Mouse (Mus musculus) ovary, postnatal 14 days (tissue): ENCODE measurements around the gene Nhej1.
A peak's percentile ranks its signal among the peaks of the same experiment; 100 is the strongest.

Source experiments
- DNase-seq: peaks from one replicate; pipeline ENCODE4 v3.0.0; 2022; ENCODE audit warnings: low spot score

Nhej1 gene

GRCm38 (mm10) chr1:74935402-74935801 lies 189.6 kb downstream of the Nhej1 start, which contains the start of gene Cfap65:
Gene Cfap65, minus strand, starts transcription at chr1:74935599.
- DNase-seq: peak; percentile 14

GRCm38 (mm10) chr1:74927621-74928296 lies 197.2 kb downstream of the Nhej1 start:
- DNase-seq: no peak

- DNase-seq: peak; percentile 34
Measured at GRCm38 (mm10) chr1:74926721-74927120, 198.3 kb downstream of the Nhej1 start.

DNA sequence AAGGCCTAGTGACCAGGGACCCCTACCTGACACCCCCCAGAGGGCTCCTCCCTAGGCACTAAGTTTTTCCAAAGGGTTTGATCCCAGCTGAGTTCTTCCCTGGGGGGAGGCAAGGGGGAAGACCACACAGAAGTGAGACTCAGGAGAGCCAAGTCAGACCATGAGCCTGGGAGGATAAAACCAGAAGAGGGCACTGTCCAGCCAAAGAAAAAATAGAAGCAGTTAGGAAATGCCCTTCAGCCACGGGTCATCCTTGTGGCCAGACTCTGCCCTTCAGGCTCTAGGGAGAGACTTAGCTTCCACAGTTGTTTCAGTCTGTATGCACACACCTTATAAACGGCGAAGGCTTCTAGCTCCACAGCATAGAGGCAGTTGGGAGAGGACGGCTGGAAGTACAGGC lies 200.5 kb downstream of the Nhej1 start:
- no peak for DNase-seq
